Mouse (Mus musculus) CH12.LX (cell line): ENCODE measurements around the gene Opcml.

ENCODE experiments used
- BHLHE40 ChIP-seq: IDR thresholded peaks from 2 replicates; pipeline ENCODE4 v1.6.1; 2011; ENCODE audit warnings: mild to moderate bottlenecking, low read depth, low read length, improper control_type of control experiment
- CTCF ChIP-seq, 2 experiments: IDR thresholded peaks in 1 of 2; conservative IDR thresholded peaks in 1 of 2; 2 replicates each; pipeline ENCODE4 v1.5.1; 2011 to 2012; ENCODE audit warnings: low read depth in 2 of 2, low read length in 2 of 2, improper control_type of control experiment in 1 of 2, inconsistent platforms in 1 of 2, mild to moderate bottlenecking in 1 of 2, moderate library complexity in 1 of 2
- ZNF384 ChIP-seq: IDR thresholded peaks from 2 replicates; pipeline ENCODE4 v1.6.1; 2012; ENCODE audit warnings: low read depth, low read length, improper control_type of control experiment, inconsistent platforms

DNA sequence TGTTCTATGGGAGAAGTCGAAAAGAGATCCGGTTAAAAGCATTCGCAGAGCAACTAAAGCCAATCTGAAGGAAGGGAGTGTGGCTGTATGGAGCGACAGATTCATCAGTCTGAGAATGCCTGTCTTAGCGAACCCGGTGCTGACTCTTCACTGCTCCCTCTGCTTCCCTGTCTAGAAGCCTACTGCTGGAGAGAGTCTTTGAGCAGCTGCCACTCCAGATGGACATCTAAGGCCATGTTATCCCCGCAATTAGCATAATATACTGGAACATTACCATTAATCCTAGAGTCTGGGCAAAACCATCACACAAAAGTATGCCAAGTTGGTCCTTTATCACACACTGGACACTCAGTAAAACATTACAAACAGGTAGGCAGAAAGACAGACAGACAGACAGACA, 206.0 kb downstream of the Opcml start:
- TF ChIP-seq CTCF (conservative IDR thresholded peaks at IDR 0.05 in 1 of 2, IDR thresholded peaks at IDR 0.05 in 1 of 2; ENCODE audit: low read depth in 2 of 2, low read length in 2 of 2) (no peak), BHLHE40 (no peak), ZNF384 (no peak)
